Mouse (Mus musculus) kidney, embryonic 16.5 days (tissue): ENCODE results near the gene Rsph6a. TPM values are rescaled to one million over a fixed set of nuclear protein-coding genes. Genes with fewer than 3 reads are reported as not detected.

Experiments used
- ATAC-seq: fragments of 200-750 bp; cut with Nextera tagmentation; 2 replicates; pipeline ENCODE4 v1.8.0; 2017; ENCODE audit warnings: moderate TSS enrichment; ENCODE audit not compliant: low FRiP score, low TSS enrichment
- H3K27ac ChIP-seq: fragments of 300-500 bp; sonication (generic); 2 replicates; pipeline ENCODE4 v1.5.1; 2014; ENCODE audit warnings: low read length
- H3K27me3 ChIP-seq: fragments of 300-500 bp; sonication (generic); 2 replicates; pipeline ENCODE4 v1.6.1; 2014; ENCODE audit warnings: low read length, control low read depth, mixed read lengths; ENCODE audit not compliant: insufficient read depth
- H3K36me3 ChIP-seq: fragments of 300-500 bp; sonication (generic); 2 replicates; pipeline ENCODE4 v1.6.1; 2014; ENCODE audit warnings: low read length, control low read depth, mixed read lengths; ENCODE audit not compliant: insufficient read depth
- H3K4me1 ChIP-seq: fragments of 300-500 bp; sonication (generic); 2 replicates; pipeline ENCODE4 v1.6.1; 2014; ENCODE audit warnings: low read length, control low read depth, mixed read lengths; ENCODE audit not compliant: insufficient read depth
- H3K4me2 ChIP-seq: fragments of 300-500 bp; sonication (generic); replicated peaks from 2 replicates; pipeline ENCODE4 v1.6.1; 2014; ENCODE audit warnings: low read depth, low read length
- H3K4me3 ChIP-seq: fragments of 300-500 bp; sonication (generic); 2 replicates; pipeline ENCODE4 v1.5.1; 2014; ENCODE audit warnings: mild to moderate bottlenecking, low read length
- H3K9ac ChIP-seq: fragments of 300-500 bp; sonication (generic); replicated peaks from 2 replicates; pipeline ENCODE4 v1.6.1; 2014; ENCODE audit warnings: low read length
- H3K9me3 ChIP-seq: fragments of 300-500 bp; sonication (generic); 2 replicates; pipeline ENCODE4 v1.6.1; 2016; ENCODE audit warnings: low read length, control low read depth
- WGBS: fragments of 180-500 bp; shearing (Covaris S2); extraction: QIAGEN DNeasy Blood & Tissue Kit; methylation state at CpG from one replicate; pipeline ENCODE4 v1.1.7; 2014; 5-methylcytosine and 5-hydroxymethylcytosine counted together
- polyA plus RNA-seq: library from polyadenylated mRNA; unstranded; fragments of >200 nt; fragmentation: Nextera tagmentation; extraction: Ambion mirVana; gene quantifications from 2 replicates; pipeline ENCODE4 v1.2.1, GENCODE M21; 2015

Rsph6a gene
- polyA plus RNA-seq, 1 experiment from 2014 or later, result not detected

- Histone ChIP-seq H3K27ac (no peak overlapping the region), H3K9ac (no peak overlapping the region), H3K27me3 (no peaks in the 10 kb centered on the region), H3K4me3 (no peak overlapping the region), H3K36me3 (no peaks in the 10 kb centered on the region), H3K4me1 (no peaks in the 10 kb centered on the region), H3K4me2 (no peak overlapping the region), H3K9me3 (no peaks in the 10 kb centered on the region)
- no peak for ATAC-seq
Observed at GRCm38 (mm10) chr7:19103741-19104140, 49.3 kb downstream of the Rsph6a start.

- Histone ChIP-seq H3K4me2 (no peak overlapping the region), H3K4me3 (no peak overlapping the region), H3K36me3 (no peaks in the 10 kb centered on the region), H3K27me3 (no peaks in the 10 kb centered on the region), H3K4me1 (no peaks in the 10 kb centered on the region), H3K9ac (no peak overlapping the region), H3K27ac (no peak overlapping the region), H3K9me3 (no peaks in the 10 kb centered on the region)
- WGBS, result 84% methylated on average over 2 of the region's 2 CpGs
- ATAC-seq, result no peak
Observed at GRCm38 (mm10) chr7:19104486-19104885, 50.0 kb downstream of the Rsph6a start.

DNA sequence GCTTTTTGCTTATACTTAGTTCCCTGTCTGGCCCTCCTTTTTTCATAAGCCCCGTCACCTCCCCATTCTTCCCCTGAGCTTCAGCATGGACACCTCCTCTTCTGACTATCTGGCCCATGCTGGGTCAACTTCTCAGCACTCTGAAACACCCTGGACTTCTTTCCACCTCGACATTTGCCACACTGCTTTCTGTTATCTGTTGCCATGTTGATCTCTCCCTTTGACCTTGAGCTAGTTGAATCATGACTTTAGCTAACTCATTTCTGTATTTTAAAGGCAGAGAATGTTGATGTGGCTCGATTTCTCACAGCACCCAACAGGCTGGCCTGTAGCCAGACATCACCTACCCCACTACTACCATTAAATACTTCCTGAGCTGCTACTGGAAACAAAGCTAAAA, 52.9 kb downstream of the Rsph6a start:
- ATAC-seq, result no peak

GRCm38 (mm10) chr7:19109565-19109964, 55.1 kb downstream of the Rsph6a start:
- H3K36me3 ChIP-seq, result no peaks in the 10 kb centered on the region
- no peaks in the 10 kb centered on the region for H3K4me1 ChIP-seq
- 78% methylated on average over 1 of the region's 1 CpGs for WGBS
- no peak overlapping the region for H3K4me2 ChIP-seq
- no peak for ATAC-seq
- no peaks in the 10 kb centered on the region for H3K9me3 ChIP-seq
- no peak overlapping the region for H3K27ac ChIP-seq
- no peak overlapping the region for H3K9ac ChIP-seq
- H3K4me3 ChIP-seq, result no peak overlapping the region
- H3K27me3 ChIP-seq, result no peaks in the 10 kb centered on the region

More for the DNA sequence above, 52.9 kb downstream of the Rsph6a start:
- Histone ChIP-seq H3K27ac (no peak overlapping the region), H3K36me3 (no peaks in the 10 kb centered on the region), H3K9ac (no peak overlapping the region), H3K4me3 (no peak overlapping the region), H3K4me2 (no peak overlapping the region), H3K9me3 (no peaks in the 10 kb centered on the region), H3K4me1 (no peaks in the 10 kb centered on the region), H3K27me3 (no peaks in the 10 kb centered on the region)
- 64% methylated on average over 3 of the region's 3 CpGs for WGBS

- ATAC-seq, result peak; percentile 50
- H3K9ac ChIP-seq, result peak within 1 kb of the TSS; percentile 44
- H3K4me3 ChIP-seq, result peak within 1 kb of the TSS; percentile 35
- peaks cover 19% of the 10 kb centered on the region for H3K4me1 ChIP-seq
- WGBS, result 22% methylated on average over 64 of the region's 64 CpGs
- H3K27me3 ChIP-seq, result no peaks in the 10 kb centered on the region
- peaks cover 3% of the 10 kb centered on the region; the same call in 1 of the 2 replicates for H3K36me3 ChIP-seq
- H3K27ac ChIP-seq, result no peak within 1 kb of the TSS
- peaks cover 15% of the 10 kb centered on the region; the same call in 1 of the 2 replicates for H3K9me3 ChIP-seq
- peak within 1 kb of the TSS; percentile 56 for H3K4me2 ChIP-seq
Observed at GRCm38 (mm10) chr7:19118028-19118771, 63.7 kb downstream of the Rsph6a start, which contains the start of gene Gm4969. Gm4969 (minus strand) TSS chr7:19118368.

DNA sequence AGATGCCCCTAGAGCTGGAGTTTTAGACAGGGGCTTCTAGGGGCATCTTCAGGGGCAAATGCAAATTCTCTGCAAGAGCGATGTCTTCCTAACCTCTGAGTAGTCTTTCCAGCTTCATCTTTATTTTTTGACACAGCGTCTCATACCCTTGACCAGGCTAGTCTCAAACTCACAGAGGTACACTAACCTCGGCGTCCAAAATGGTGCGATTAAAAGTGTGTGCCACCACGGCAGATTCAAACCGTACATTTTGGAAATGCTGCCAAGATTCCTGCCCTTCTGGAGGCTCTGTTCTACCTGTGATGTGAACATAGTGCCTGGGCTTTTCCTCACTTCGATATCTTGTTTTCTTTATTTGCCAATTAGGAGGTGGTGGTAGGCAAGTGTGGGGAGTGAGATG, 64.6 kb downstream of the Rsph6a start:
- no peak overlapping the region for H3K9ac ChIP-seq
- peaks cover 15% of the 10 kb centered on the region; the same call in 1 of the 2 replicates for H3K9me3 ChIP-seq
- WGBS, result 96% methylated on average over 8 of the region's 8 CpGs
- H3K27me3 ChIP-seq, result no peaks in the 10 kb centered on the region
- 0 out of 2 replicates have a peak, but pooled peaks have one; percentile 3 for ATAC-seq
- peaks cover 3% of the 10 kb centered on the region; the same call in 1 of the 2 replicates for H3K36me3 ChIP-seq
- no peak overlapping the region for H3K27ac ChIP-seq
- 0 out of 2 replicates have a peak overlapping the region, but pooled peaks have one; percentile 21 for H3K4me2 ChIP-seq
- peaks cover 19% of the 10 kb centered on the region for H3K4me1 ChIP-seq
- no peak overlapping the region for H3K4me3 ChIP-seq

GRCm38 (mm10) chr7:19119631-19120429, 65.3 kb downstream of the Rsph6a start, which contains the start of gene Fbxo46:
Fbxo46 (plus strand) TSS chr7:19119859.
- peaks cover 3% of the 10 kb centered on the region; the same call in 1 of the 2 replicates for H3K36me3 ChIP-seq
- no peaks in the 10 kb centered on the region for H3K27me3 ChIP-seq
- no peak within 1 kb of the TSS; the same call in 1 of the 2 replicates for H3K27ac ChIP-seq
- peaks cover 15% of the 10 kb centered on the region; the same call in 1 of the 2 replicates for H3K9me3 ChIP-seq
- ATAC-seq, result peak; percentile 95
- peak within 1 kb of the TSS; percentile 76 for H3K4me2 ChIP-seq
- peak within 1 kb of the TSS; percentile 75 for H3K4me3 ChIP-seq
- H3K9ac ChIP-seq, result peak within 1 kb of the TSS; percentile 84
- WGBS, result 2% methylated on average over 34 of the region's 34 CpGs
- peaks cover 19% of the 10 kb centered on the region for H3K4me1 ChIP-seq

DNA sequence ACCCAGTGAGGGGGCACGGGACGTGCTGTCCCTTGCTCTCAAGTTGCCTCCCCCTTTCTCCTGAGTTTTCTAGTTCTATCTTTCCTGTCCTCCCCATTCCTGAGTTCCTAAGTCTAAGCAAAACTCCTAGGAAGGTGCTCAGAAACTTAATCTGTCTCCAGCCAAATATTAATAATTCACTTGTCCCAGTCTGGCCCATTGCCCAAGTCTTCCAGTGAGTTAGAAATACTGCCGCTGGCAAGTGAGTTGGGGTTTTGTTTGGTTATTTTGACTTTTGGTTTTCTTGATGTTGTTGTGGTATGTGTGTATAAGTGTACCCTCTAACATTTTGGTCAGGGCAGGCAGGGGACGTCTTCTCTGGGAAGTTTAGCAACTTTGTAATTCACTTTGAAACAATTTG, 67.2 kb downstream of the Rsph6a start:
- Histone ChIP-seq H3K27me3 (no peaks in the 10 kb centered on the region), H3K4me1 (peaks cover 19% of the 10 kb centered on the region), H3K27ac (no peak overlapping the region), H3K4me3 (no peak overlapping the region), H3K36me3 (peaks cover 3% of the 10 kb centered on the region; the same call in 1 of the 2 replicates), H3K9me3 (peaks cover 15% of the 10 kb centered on the region; the same call in 1 of the 2 replicates), H3K9ac (no peak overlapping the region), H3K4me2 (no peak overlapping the region)
- 90% methylated on average over 4 of the region's 4 CpGs for WGBS
- no peak for ATAC-seq
